Mouse (Mus musculus) cerebellum, adult 2 months (tissue): ENCODE data around the gene Ddhd1. TPM values are rescaled to one million over a fixed set of nuclear protein-coding genes. Genes with fewer than 3 reads are reported as not detected.
A peak's percentile ranks its signal among the peaks of the same experiment; 100 is the strongest.
"Not testable (repeated sequence)": the region's sequence is repeated elsewhere in the genome, so short reads cannot be mapped to it uniquely, and the experiment has no call there.

Experiments
- DNase-seq, 2 experiments: peaks; one replicate each; pipeline ENCODE4 v3.0.0; 2021
- H3K27ac ChIP-seq: fragments of 200-500 bp; 2 replicates; pipeline ENCODE4 v1.5.1; 2012; ENCODE audit warnings: low read length, control low read depth, inconsistent platforms; ENCODE audit not compliant: insufficient read depth
- H3K27me3 ChIP-seq: fragments of 200-500 bp; 2 replicates; pipeline ENCODE4 v1.6.1; 2012; ENCODE audit warnings: inconsistent platforms, mild to moderate bottlenecking, low read length, moderate library complexity; ENCODE audit not compliant: control insufficient read depth, insufficient read depth
- H3K4me1 ChIP-seq: fragments of 200-500 bp; 2 replicates; pipeline ENCODE4 v1.6.1; 2011; ENCODE audit warnings: low read length; ENCODE audit not compliant: control insufficient read depth, insufficient read depth
- H3K4me3 ChIP-seq: fragments of 200-500 bp; replicated peaks from 2 replicates; pipeline ENCODE3; 2011; ENCODE audit warnings: mild to moderate bottlenecking, low read depth, low read length, control low read depth; ENCODE audit not compliant: insufficient read depth
- CTCF ChIP-seq: fragments of 200-500 bp; IDR thresholded peaks from 2 replicates; pipeline ENCODE4 v1.5.1; 2011; ENCODE audit warnings: low read depth, mild to moderate bottlenecking, control low read depth, low read length, moderate library complexity, borderline replicate concordance; ENCODE audit not compliant: insufficient read depth
- POLR2A ChIP-seq: fragments of 200-500 bp; IDR thresholded peaks from 2 replicates; pipeline ENCODE4 v1.6.1; 2011; ENCODE audit warnings: low read length, control low read depth, borderline replicate concordance; ENCODE audit not compliant: insufficient read depth
- WGBS: fragments of 180-500 bp; shearing (Covaris S2); methylation state at CpG from one replicate; pipeline ENCODE4 v1.1.7; 2018; 5-methylcytosine and 5-hydroxymethylcytosine counted together
- polyA plus RNA-seq: library from polyadenylated mRNA; depleted of rRNA; stranded (reverse); fragments of >200 nt; gene quantifications from 2 replicates; pipeline ENCODE4 v1.2.3, GENCODE M21; 2012

The Ddhd1 gene
- polyA plus RNA-seq, 1 experiment, result 66.3 TPM

- no peak for DNase-seq
- H3K4me3 ChIP-seq, result no peak overlapping the region
- no peak overlapping the region for H3K27ac ChIP-seq
- no peaks in the 10 kb centered on the region for H3K27me3 ChIP-seq
- TF ChIP-seq POLR2A, result no peak
- no peak for TF ChIP-seq CTCF
- no peaks in the 10 kb centered on the region for H3K4me1 ChIP-seq
- WGBS, result 91% methylated on average over 6 of the region's 6 CpGs
These were observed 64.7 kb downstream of the Ddhd1 start for GRCm38 (mm10) chr14:45593261-45593660.

- WGBS, result 75% methylated on average over 7 of the region's 7 CpGs
- DNase-seq, result no peak
- no peaks in the 10 kb centered on the region for H3K27me3 ChIP-seq
- TF ChIP-seq POLR2A, result no peak
- no peak for TF ChIP-seq CTCF
- no peak overlapping the region for H3K4me3 ChIP-seq
- no peaks in the 10 kb centered on the region for H3K4me1 ChIP-seq
- no peak overlapping the region for H3K27ac ChIP-seq
These were observed 69.5 kb downstream of the Ddhd1 start for GRCm38 (mm10) chr14:45588403-45588802.

GRCm38 (mm10) chr14:45587536-45587935 lies 70.4 kb downstream of the Ddhd1 start:
- 46% methylated on average over 6 of the region's 6 CpGs for WGBS
- no peak for TF ChIP-seq POLR2A
- no peak for TF ChIP-seq CTCF
- Histone ChIP-seq H3K27ac (peak overlapping the region; percentile 16; the same call in 1 of the 2 replicates), H3K4me1 (no peaks in the 10 kb centered on the region), H3K4me3 (no peak overlapping the region), H3K27me3 (no peaks in the 10 kb centered on the region)
- DNase-seq, result no peak

- no peak for DNase-seq
- Histone ChIP-seq H3K27me3 (no peaks in the 10 kb centered on the region), H3K27ac (no peak overlapping the region), H3K4me3 (no peak overlapping the region), H3K4me1 (no peaks in the 10 kb centered on the region)
- TF ChIP-seq POLR2A (no peak), CTCF (no peak)
- WGBS, result 74% methylated on average over 8 of the region's 8 CpGs
These were observed 74.4 kb downstream of the Ddhd1 start for GRCm38 (mm10) chr14:45583494-45584027.

- DNase-seq, result not testable (repeated sequence)
- 44% methylated on average over 3 of the region's 3 CpGs for WGBS
These were observed 76.8 kb downstream of the Ddhd1 start for GRCm38 (mm10) chr14:45580923-45581827.

GRCm38 (mm10) chr14:45566066-45566937 lies 91.6 kb downstream of the Ddhd1 start:
- H3K27ac ChIP-seq, result no peak overlapping the region
- DNase-seq, result peak; percentile 44 to 66
- peaks cover 6% of the 10 kb centered on the region for H3K4me1 ChIP-seq
- H3K27me3 ChIP-seq, result no peaks in the 10 kb centered on the region
- H3K4me3 ChIP-seq, result peak overlapping the region; percentile 28
- WGBS, result 33% methylated on average over 33 of the region's 33 CpGs
- TF ChIP-seq POLR2A (no peak), CTCF (peak; percentile 66)

More at GRCm38 (mm10) chr14:45580923-45581827, 76.8 kb downstream of the Ddhd1 start:
- not testable (repeated sequence) for H3K27me3 ChIP-seq, H3K4me3 ChIP-seq, H3K27ac ChIP-seq, H3K4me1 ChIP-seq

- H3K27me3 ChIP-seq, result no peaks in the 10 kb centered on the region
- no peak overlapping the region for H3K4me3 ChIP-seq
- WGBS, result 31% methylated on average over 20 of the region's 20 CpGs
- H3K4me1 ChIP-seq, result peaks cover 6% of the 10 kb centered on the region
- no peak overlapping the region; the same call in 1 of the 2 replicates for H3K27ac ChIP-seq
- TF ChIP-seq POLR2A (no peak), CTCF (no peak)
- no peak for DNase-seq
These were observed 92.5 kb downstream of the Ddhd1 start for GRCm38 (mm10) chr14:45565216-45566065.

GRCm38 (mm10) chr14:45563577-45563976 lies 94.4 kb downstream of the Ddhd1 start:
- DNase-seq, result peak; percentile 20 to 37
- H3K4me3 ChIP-seq, result no peak overlapping the region
- WGBS, result 89% methylated on average over 1 of the region's 1 CpGs
- H3K27me3 ChIP-seq, result no peaks in the 10 kb centered on the region
- peaks cover 6% of the 10 kb centered on the region for H3K4me1 ChIP-seq
- no peak overlapping the region for H3K27ac ChIP-seq
- TF ChIP-seq CTCF (no peak), POLR2A (no peak)
